Mouse (Mus musculus) kidney, embryonic 14.5 days (tissue): ENCODE data around the gene Clec16a. TPM values are rescaled to one million over a fixed set of nuclear protein-coding genes. Genes with fewer than 3 reads are reported as not detected.
A peak's percentile ranks its signal among the peaks of the same experiment; 100 is the strongest.

Experiments used
- ATAC-seq: fragments of 200-750 bp; cut with Nextera tagmentation; 2 replicates; pipeline ENCODE4 v1.8.0; 2017; ENCODE audit warnings: moderate number of reproducible peaks, mild to moderate bottlenecking, moderate TSS enrichment, moderate library complexity; ENCODE audit not compliant: low FRiP score, low TSS enrichment
- H3K27ac ChIP-seq: fragments of 300-500 bp; sonication (generic); 2 replicates; pipeline ENCODE4 v1.5.1; 2014; ENCODE audit warnings: low read depth, mild to moderate bottlenecking, low read length, moderate library complexity, mixed read lengths
- H3K27me3 ChIP-seq: fragments of 300-500 bp; sonication (generic); 2 replicates; pipeline ENCODE4 v1.6.1; 2014; ENCODE audit warnings: mild to moderate bottlenecking, low read length; ENCODE audit not compliant: control insufficient read depth, insufficient read depth
- H3K36me3 ChIP-seq: fragments of 300-500 bp; sonication (generic); 2 replicates; pipeline ENCODE4 v1.6.1; 2014; ENCODE audit warnings: low read length, mixed read lengths; ENCODE audit not compliant: control insufficient read depth, insufficient read depth
- H3K4me1 ChIP-seq: fragments of 300-500 bp; sonication (generic); 2 replicates; pipeline ENCODE4 v1.6.1; 2014; ENCODE audit warnings: low read length, mixed read lengths; ENCODE audit not compliant: control insufficient read depth, insufficient read depth
- H3K4me2 ChIP-seq: fragments of 300-500 bp; sonication (generic); replicated peaks from 2 replicates; pipeline ENCODE4 v1.6.1; 2014; ENCODE audit warnings: low read depth, mild to moderate bottlenecking, low read length
- H3K4me3 ChIP-seq: fragments of 300-500 bp; sonication (generic); 2 replicates; pipeline ENCODE4 v1.5.1; 2014; ENCODE audit warnings: mild to moderate bottlenecking, low read length
- H3K9ac ChIP-seq: fragments of 300-500 bp; sonication (generic); 2 replicates; pipeline ENCODE4 v1.6.1; 2014; ENCODE audit warnings: low read depth, mild to moderate bottlenecking, low read length, moderate library complexity
- H3K9me3 ChIP-seq: fragments of 300-500 bp; sonication (generic); 2 replicates; pipeline ENCODE4 v1.6.1; 2016; ENCODE audit warnings: low read length; ENCODE audit not compliant: control insufficient read depth
- WGBS: fragments of 180-500 bp; shearing (Covaris S2); extraction: QIAGEN DNeasy Blood & Tissue Kit; methylation state at CpG from one replicate; pipeline ENCODE4 v1.1.7; 2014; 5-methylcytosine and 5-hydroxymethylcytosine counted together
- polyA plus RNA-seq: library from polyadenylated mRNA; unstranded; fragments of >200 nt; fragmentation: Nextera tagmentation; extraction: Ambion mirVana; gene quantifications from 2 replicates; pipeline ENCODE4 v1.2.1, GENCODE M21; 2014

The Clec16a gene
- polyA plus RNA-seq, 1 experiment from 2014 or later: 38.4 TPM

DNA sequence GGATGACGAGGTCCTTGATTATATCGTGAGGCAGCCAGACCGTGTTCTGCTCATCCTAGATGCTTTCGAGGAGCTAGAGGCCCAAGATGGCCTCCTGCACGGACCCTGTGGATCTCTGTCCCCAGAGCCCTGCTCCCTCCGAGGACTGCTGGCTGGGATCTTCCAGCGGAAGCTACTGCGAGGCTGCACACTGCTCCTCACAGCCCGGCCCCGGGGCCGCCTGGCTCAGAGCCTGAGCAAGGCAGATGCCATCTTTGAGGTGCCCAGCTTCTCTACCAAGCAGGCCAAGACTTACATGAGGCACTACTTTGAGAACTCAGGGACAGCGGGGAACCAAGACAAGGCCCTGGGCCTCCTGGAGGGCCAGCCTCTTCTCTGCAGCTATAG lies 34.0 kb upstream of the Clec16a start:
- H3K9ac ChIP-seq: no peak overlapping the region
- H3K36me3 ChIP-seq: no peaks in the 10 kb centered on the region
- H3K4me1 ChIP-seq: no peaks in the 10 kb centered on the region
- H3K27me3 ChIP-seq: no peaks in the 10 kb centered on the region
- H3K4me3 ChIP-seq: no peak overlapping the region
- no peak overlapping the region for H3K27ac ChIP-seq
- WGBS: 78% methylated on average over 12 of the region's 12 CpGs
- H3K9me3 ChIP-seq: no peaks in the 10 kb centered on the region
- H3K4me2 ChIP-seq: no peak overlapping the region
- no peak for ATAC-seq

DNA sequence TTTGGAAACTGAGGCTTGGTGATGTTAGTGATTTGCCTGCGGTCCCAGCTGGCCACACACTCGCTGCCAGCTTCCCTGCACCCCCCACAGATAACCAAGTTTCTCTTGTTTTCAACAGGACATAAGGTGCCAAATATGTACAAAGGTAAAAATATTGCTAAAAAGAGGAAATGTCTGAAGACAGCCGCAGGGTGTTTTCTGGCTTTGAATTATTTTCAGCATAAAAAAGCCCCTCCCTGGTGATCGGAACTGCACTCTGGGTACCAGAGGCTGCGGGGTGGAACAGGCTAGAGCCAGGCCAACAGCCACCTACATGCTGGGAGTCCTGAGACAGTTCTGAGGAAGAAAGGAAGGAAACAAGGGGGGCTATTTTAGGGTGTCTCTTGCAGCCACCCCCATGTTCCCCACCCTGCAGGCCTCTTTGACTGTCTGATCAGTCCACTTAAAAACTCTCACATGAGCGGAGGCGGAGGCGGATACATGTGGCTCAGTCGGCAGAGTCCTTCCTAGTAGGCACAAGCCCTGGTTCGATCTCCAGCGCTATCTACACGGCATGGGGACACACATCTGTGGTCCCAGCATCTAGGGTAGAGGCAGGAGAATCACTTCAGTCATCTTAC lies 29.1 kb upstream of the Clec16a start:
- H3K36me3 ChIP-seq: no peaks in the 10 kb centered on the region
- ATAC-seq: no peak
- H3K4me3 ChIP-seq: no peak overlapping the region
- no peak overlapping the region for H3K4me2 ChIP-seq
- H3K27ac ChIP-seq: no peak overlapping the region
- no peak overlapping the region for H3K9ac ChIP-seq
- no peaks in the 10 kb centered on the region for H3K9me3 ChIP-seq
- H3K4me1 ChIP-seq: peaks cover 6% of the 10 kb centered on the region; the same call in 1 of the 2 replicates
- no peaks in the 10 kb centered on the region for H3K27me3 ChIP-seq
- WGBS: 87% methylated on average over 12 of the region's 12 CpGs

DNA sequence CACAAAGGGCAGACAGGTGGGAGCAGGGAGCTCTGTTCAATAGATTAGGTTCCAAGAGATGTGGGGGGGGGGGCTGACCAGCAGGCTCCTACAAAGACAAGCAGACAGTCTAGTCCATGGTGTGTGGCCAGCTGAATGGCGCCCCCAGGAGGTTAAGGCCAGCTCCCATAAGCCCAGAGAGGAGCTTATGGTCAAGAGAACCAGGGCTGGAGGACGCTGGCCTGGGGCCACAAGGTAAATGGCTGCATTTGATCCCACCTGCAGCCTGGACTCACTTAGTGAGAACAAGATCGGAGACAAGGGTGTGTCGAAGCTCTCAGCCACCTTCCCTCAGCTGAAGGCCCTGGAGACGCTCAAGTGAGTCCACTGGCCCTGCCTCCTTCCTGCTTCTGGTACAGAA lies 27.1 kb upstream of the Clec16a start:
- no peak overlapping the region for H3K4me3 ChIP-seq
- H3K36me3 ChIP-seq: no peaks in the 10 kb centered on the region
- 62% methylated on average over 5 of the region's 5 CpGs for WGBS
- peaks cover 6% of the 10 kb centered on the region; the same call in 1 of the 2 replicates for H3K4me1 ChIP-seq
- no peak overlapping the region for H3K27ac ChIP-seq
- H3K9me3 ChIP-seq: no peaks in the 10 kb centered on the region
- H3K4me2 ChIP-seq: no peak overlapping the region
- H3K9ac ChIP-seq: no peak overlapping the region
- peak; percentile 33; the same call in 1 of the 2 replicates for ATAC-seq
- no peaks in the 10 kb centered on the region for H3K27me3 ChIP-seq

DNA sequence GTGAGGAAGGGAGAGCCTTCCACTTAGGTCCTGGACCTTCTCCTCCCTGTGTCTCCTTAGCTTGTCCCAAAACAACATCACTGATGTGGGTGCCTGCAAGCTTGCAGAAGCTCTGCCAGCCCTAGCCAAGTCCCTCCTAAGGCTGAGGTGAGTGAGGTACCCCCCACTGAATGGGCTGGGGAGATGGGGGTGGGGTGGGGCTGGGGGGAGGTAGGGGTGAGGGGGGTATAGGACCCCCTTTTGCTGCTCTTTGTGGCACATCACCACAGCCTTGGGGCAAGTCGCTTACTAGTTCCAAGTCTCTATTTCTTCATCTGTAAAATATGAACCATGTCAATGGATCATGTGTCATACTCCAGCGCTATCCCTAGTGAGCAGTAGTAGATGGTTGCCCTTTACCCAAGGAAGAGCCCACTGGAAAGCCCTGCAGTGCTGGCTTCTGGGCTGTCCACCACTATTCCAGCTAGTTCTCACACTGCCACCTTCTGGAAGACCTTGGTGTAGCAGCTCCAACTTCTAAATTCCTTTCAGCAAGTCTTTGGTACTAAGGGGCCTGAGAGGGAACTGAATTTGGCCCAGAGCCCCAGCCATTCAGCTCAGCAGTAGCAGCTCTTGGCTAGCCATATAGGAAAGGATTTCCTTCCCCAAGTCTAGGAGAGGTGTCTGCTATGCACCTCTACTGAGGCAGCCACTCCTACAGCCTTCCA lies 24.1 kb upstream of the Clec16a start:
- peak; percentile 73; the same call in 1 of the 2 replicates for ATAC-seq
- WGBS: 33% methylated on average over 2 of the region's 2 CpGs
- H3K27ac ChIP-seq: no peak overlapping the region
- no peak overlapping the region for H3K9ac ChIP-seq
- H3K9me3 ChIP-seq: no peaks in the 10 kb centered on the region
- peaks cover 6% of the 10 kb centered on the region; the same call in 1 of the 2 replicates for H3K4me1 ChIP-seq
- H3K36me3 ChIP-seq: no peaks in the 10 kb centered on the region
- no peak overlapping the region for H3K4me3 ChIP-seq
- H3K4me2 ChIP-seq: no peak overlapping the region
- H3K27me3 ChIP-seq: no peaks in the 10 kb centered on the region

DNA sequence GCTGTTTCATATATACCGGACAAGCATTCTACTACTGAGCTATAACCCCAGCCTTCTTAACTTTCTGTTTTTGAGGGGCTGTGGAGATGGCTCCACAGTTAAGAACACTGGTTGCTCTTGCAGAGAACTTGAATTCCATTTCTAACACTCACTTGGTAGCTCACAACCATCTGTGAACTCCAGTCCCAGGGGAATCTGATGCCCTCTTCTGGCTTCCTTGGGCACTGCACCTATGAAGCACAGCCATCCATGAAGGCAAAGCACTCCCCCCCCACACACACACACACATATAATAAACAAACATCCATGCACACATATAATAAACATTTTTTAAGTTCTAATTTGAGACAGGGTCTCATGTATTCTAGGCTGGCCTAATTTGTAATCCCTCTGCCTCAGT lies 22.3 kb upstream of the Clec16a start:
- no peaks in the 10 kb centered on the region for H3K4me1 ChIP-seq
- no peak overlapping the region for H3K9ac ChIP-seq
- no peak for ATAC-seq
- H3K9me3 ChIP-seq: no peaks in the 10 kb centered on the region
- no peak overlapping the region for H3K4me3 ChIP-seq
- WGBS: 94% methylated on average over 1 of the region's 1 CpGs
- no peaks in the 10 kb centered on the region for H3K27me3 ChIP-seq
- H3K4me2 ChIP-seq: no peak overlapping the region
- H3K27ac ChIP-seq: no peak overlapping the region
- H3K36me3 ChIP-seq: no peaks in the 10 kb centered on the region

DNA sequence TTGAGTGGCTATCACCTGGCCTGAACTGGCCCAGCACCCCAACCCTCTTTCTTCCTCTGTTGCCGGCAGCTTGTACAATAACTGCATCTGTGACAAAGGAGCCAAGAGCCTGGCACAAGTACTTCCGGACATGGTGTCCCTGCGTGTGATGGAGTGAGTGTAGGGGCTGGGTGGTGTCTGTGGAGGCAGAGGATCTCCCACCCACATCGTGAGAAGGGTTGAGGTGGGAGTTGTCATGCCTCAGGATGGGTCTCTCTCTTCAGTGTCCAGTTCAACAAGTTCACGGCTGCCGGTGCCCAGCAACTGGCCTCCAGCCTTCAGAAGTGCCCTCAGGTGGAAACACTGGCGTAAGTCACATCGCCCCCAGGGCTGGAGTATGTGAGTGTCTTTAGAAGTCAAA lies 21.5 kb upstream of the Clec16a start:
- Histone ChIP-seq H3K4me3 (no peak overlapping the region), H3K4me1 (no peaks in the 10 kb centered on the region), H3K9me3 (no peaks in the 10 kb centered on the region), H3K9ac (no peak overlapping the region), H3K36me3 (no peaks in the 10 kb centered on the region), H3K4me2 (no peak overlapping the region), H3K27me3 (no peaks in the 10 kb centered on the region), H3K27ac (no peak overlapping the region)
- WGBS: 83% methylated on average over 8 of the region's 8 CpGs
- no peak for ATAC-seq

DNA sequence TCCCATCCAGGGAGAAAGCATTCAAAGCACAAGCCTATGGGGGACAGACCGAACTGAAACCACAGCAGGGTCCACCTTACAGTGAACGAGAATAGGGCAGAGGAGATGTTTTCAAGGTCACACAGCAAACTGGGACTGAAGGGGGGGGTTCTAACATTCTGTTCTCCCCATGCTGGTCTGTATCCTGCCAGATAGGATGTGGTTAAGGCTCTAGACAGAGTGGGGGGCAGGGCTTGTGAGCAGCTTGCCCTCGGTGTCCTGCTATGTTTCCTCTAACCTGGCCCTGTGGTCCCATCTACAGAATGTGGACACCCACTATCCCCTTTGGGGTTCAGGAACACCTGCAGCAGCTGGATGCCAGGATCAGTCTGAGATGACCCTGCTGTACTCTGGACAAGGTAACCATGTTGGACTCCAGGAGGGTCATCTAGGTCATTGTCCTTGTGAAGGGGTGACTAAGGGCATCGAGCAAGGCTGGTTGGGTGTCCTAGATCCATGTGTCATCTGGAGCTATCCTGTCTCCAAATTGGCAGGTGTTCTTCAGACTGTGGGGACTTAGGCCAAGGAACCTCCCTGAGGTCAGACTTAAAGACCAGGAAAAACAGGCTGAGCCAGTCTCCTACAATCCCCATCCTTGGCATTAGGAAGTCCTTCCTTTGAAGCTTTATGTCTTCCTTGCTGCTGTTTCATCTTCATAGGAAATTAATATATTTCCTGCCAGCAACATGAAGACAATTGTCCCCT lies 20.1 kb upstream of the Clec16a start:
- no peaks in the 10 kb centered on the region for H3K9me3 ChIP-seq
- H3K27ac ChIP-seq: no peak overlapping the region
- H3K4me3 ChIP-seq: no peak overlapping the region
- 78% methylated on average over 4 of the region's 4 CpGs for WGBS
- H3K4me2 ChIP-seq: no peak overlapping the region
- no peaks in the 10 kb centered on the region for H3K4me1 ChIP-seq
- no peak overlapping the region for H3K9ac ChIP-seq
- no peak for ATAC-seq
- H3K27me3 ChIP-seq: no peaks in the 10 kb centered on the region
- H3K36me3 ChIP-seq: no peaks in the 10 kb centered on the region

DNA sequence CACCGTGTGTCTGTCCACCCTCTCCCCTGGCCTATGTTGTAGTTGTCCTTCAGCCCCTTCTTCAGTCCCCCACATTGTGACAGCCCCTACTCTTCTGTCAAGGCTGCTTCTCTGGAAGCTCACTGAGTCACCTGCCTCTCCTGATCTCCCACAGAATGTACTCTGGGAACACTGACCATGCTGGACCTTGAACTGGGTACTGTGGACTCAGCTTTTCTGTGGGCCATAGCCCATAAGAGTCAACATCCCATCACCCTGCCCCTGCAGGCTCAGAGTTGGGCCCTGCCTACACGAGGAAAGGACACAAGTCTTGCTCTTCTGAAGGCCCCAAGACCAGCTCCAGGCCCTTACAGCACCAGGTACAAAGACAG lies 19.5 kb upstream of the Clec16a start:
- Histone ChIP-seq H3K36me3 (peaks cover 5% of the 10 kb centered on the region; the same call in 1 of the 2 replicates), H3K4me2 (no peak overlapping the region), H3K27me3 (no peaks in the 10 kb centered on the region), H3K9me3 (no peaks in the 10 kb centered on the region), H3K4me1 (no peaks in the 10 kb centered on the region), H3K9ac (no peak overlapping the region), H3K4me3 (no peak overlapping the region), H3K27ac (no peak overlapping the region)
- WGBS: 59% methylated on average over 2 of the region's 2 CpGs
- no peak for ATAC-seq
